Mouse (Mus musculus) lung, postnatal 0 days (tissue): Measurements from ENCODE around the gene Pigyl. TPM values are rescaled to one million over a fixed set of nuclear protein-coding genes. Genes with fewer than 3 reads are reported as not detected.
A peak's percentile ranks its signal among the peaks of the same experiment; 100 is the strongest.

Experiments
- ATAC-seq: fragments of 200-750 bp; cut with Nextera tagmentation; 2 replicates; pipeline ENCODE4 v1.8.0; 2017; ENCODE audit warnings: moderate library complexity
- DNase-seq: peaks from one replicate; pipeline ENCODE4 v3.0.0-alpha.2; 2016; ENCODE audit warnings: low spot score
- H3K27ac ChIP-seq: fragments of 300-500 bp; sonication (generic); 2 replicates; pipeline ENCODE4 v1.5.1; 2014; ENCODE audit warnings: antibody characterized with exemption, mild to moderate bottlenecking, low read length, mixed read lengths
- H3K27me3 ChIP-seq: fragments of 300-500 bp; sonication (generic); replicated peaks from 2 replicates; pipeline ENCODE4 v1.6.1; 2014; ENCODE audit warnings: low read length, mixed read lengths; ENCODE audit not compliant: insufficient read depth
- H3K36me3 ChIP-seq: fragments of 300-500 bp; sonication (generic); 2 replicates; pipeline ENCODE4 v1.6.1; 2014; ENCODE audit warnings: low read length, mixed read lengths; ENCODE audit not compliant: insufficient read depth
- H3K4me1 ChIP-seq: fragments of 300-500 bp; sonication (generic); 2 replicates; pipeline ENCODE4 v1.6.1; 2014; ENCODE audit warnings: antibody characterized with exemption, low read depth, low read length, mixed read lengths; ENCODE audit not compliant: insufficient read depth
- H3K4me2 ChIP-seq: fragments of 300-500 bp; sonication (generic); replicated peaks from 2 replicates; pipeline ENCODE4 v1.6.1; 2014; ENCODE audit warnings: low read depth, mild to moderate bottlenecking, low read length, moderate library complexity, mixed read lengths
- H3K4me3 ChIP-seq: fragments of 300-500 bp; sonication (generic); 2 replicates; pipeline ENCODE4 v1.5.1; 2014; ENCODE audit warnings: low read depth, low read length
- H3K9ac ChIP-seq: fragments of 300-500 bp; sonication (generic); replicated peaks from 2 replicates; pipeline ENCODE4 v1.6.1; 2014; ENCODE audit warnings: low read depth, mild to moderate bottlenecking
- H3K9me3 ChIP-seq: fragments of 300-500 bp; sonication (generic); 2 replicates; pipeline ENCODE4 v1.6.1; 2016; ENCODE audit warnings: low read length, mixed read lengths
- CTCF ChIP-seq: IDR thresholded peaks from 2 replicates; pipeline ENCODE4 v1.5.1; 2016; ENCODE audit warnings: antibody characterized with exemption, mild to moderate bottlenecking
- EP300 ChIP-seq: IDR thresholded peaks from 2 replicates; pipeline ENCODE4 v1.6.1; 2016; ENCODE audit warnings: antibody characterized with exemption, mild to moderate bottlenecking, control low read depth
- WGBS: fragments of 180-500 bp; shearing (Covaris S2); extraction: QIAGEN DNeasy Blood & Tissue Kit; methylation state at CpG from one replicate; pipeline ENCODE4 v1.1.7; 2014; 5-methylcytosine and 5-hydroxymethylcytosine counted together
- microRNA-seq: library from miRNA; unstranded; fragments of <30 nt; microRNA quantifications from one replicate; pipeline ENCODE4, GENCODE M21; 2016
- polyA plus RNA-seq: library from polyadenylated mRNA; unstranded; fragments of >200 nt; fragmentation: Nextera tagmentation; extraction: Ambion mirVana; gene quantifications from 2 replicates; pipeline ENCODE4 v1.2.1, GENCODE M21; 2015

Gene Pigyl
- polyA plus RNA-seq, 1 experiment from 2014 or later = 112 TPM

DNA sequence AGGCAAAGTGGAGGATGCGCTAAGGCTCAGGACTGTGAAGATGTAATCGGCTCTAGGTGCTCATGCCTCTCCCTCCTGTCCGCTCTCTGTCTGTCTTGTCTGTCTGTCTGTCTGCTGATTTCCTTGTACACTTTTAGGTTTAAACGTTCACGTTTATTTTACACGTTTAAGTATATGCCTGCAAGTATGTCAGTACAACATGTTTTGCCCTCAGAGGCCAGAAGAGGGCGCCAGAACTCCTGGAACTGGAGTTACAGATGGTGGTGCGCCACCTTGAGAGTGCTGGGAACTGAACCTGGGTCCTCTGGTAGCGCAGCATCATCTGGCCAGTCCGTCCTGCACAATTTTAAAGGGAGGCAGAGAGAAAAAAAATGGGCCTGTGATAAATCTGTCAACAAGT, 10.0 kb downstream of the Pigyl start:
- H3K9ac ChIP-seq = no peak overlapping the region
- no peak overlapping the region for H3K27ac ChIP-seq
- no peaks in the 10 kb centered on the region for H3K27me3 ChIP-seq
- H3K4me1 ChIP-seq = no peaks in the 10 kb centered on the region
- H3K4me2 ChIP-seq = no peak overlapping the region
- DNase-seq (no peak), ATAC-seq (no peak)
- no peak overlapping the region for H3K4me3 ChIP-seq
- H3K36me3 ChIP-seq = no peaks in the 10 kb centered on the region
- H3K9me3 ChIP-seq = no peaks in the 10 kb centered on the region
- WGBS = 91% methylated on average over 10 of the region's 10 CpGs
- TF ChIP-seq EP300 (no peak), CTCF (peak; percentile 21; the same call in 1 of the 2 replicates)

DNA sequence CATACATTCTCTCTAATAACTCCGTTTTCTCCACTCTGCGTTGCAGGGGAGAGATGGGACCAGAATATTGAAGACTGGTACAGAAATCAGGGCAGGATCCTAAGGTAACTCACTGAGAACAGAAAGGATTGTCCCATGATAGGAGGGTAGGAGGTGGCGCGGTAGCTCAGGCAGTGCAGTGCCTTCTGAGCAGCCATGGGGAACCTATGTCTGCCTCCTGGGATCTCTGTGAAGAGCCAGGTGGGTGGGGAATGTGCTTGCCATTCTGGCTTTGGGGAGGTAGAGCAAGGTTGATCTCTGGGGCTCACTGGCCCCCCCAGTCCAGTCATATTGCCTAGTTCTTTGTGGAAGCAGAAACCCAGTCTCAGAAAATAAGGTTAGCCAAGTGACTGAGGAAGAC, 11.1 kb downstream of the Pigyl start:
- H3K4me1 ChIP-seq = no peaks in the 10 kb centered on the region
- no peaks in the 10 kb centered on the region for H3K9me3 ChIP-seq
- no peak for DNase-seq
- no peaks in the 10 kb centered on the region for H3K36me3 ChIP-seq
- TF ChIP-seq CTCF (no peak), EP300 (no peak)
- WGBS = 94% methylated on average over 4 of the region's 4 CpGs
- H3K9ac ChIP-seq = no peak overlapping the region
- no peak for ATAC-seq
- no peak overlapping the region for H3K4me2 ChIP-seq
- H3K27me3 ChIP-seq = no peaks in the 10 kb centered on the region
- no peak overlapping the region for H3K27ac ChIP-seq
- H3K4me3 ChIP-seq = no peak overlapping the region

DNA sequence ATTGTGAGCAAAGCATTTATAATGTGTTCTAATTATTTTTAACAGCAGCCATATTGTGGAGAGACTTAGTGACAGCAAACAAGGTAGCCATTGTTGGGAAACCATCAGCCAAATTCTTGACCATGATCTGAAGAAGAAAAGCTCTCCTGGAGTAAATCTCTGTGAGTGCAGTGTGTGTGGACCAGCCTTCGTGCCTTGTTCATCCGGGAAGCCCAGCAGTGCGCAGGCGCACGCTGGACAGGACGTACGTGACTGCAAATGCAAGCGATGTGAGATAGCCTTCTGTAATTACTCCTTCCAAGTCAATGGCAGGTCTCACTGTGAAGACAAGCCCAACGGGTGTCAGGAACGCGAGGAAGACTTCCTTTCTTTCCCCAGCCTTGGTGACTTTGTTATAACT, 12.7 kb downstream of the Pigyl start:
- H3K4me1 ChIP-seq = no peaks in the 10 kb centered on the region
- DNase-seq (peak; percentile 2), ATAC-seq (no peak)
- H3K9me3 ChIP-seq = no peaks in the 10 kb centered on the region
- no peak overlapping the region for H3K4me2 ChIP-seq
- H3K4me3 ChIP-seq = no peak overlapping the region
- H3K36me3 ChIP-seq = no peaks in the 10 kb centered on the region
- H3K27me3 ChIP-seq = no peaks in the 10 kb centered on the region
- TF ChIP-seq CTCF = no peak
- no peak for TF ChIP-seq EP300
- H3K9ac ChIP-seq = no peak overlapping the region
- 89% methylated on average over 11 of the region's 11 CpGs for WGBS
- no peak overlapping the region for H3K27ac ChIP-seq

DNA sequence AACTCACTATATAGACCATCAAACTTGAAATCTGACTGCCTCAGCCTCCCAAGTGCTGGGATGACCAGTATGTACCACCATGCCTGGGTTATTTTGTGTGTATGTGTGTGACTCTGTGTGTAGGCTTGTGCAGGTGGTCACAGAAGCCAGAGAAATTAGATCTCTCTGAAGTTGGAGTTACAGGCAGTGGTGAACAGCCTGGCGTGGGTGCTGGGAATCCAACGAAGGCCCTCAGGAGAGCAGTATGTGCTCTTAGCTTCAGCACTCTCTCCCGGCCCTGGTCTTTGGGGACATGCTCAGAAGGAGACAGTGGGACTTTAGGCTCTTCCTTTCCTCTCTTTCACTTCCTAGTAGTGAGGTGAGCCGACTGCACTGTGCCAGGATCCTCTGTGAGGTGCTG, 15.7 kb downstream of the Pigyl start:
- no peak for TF ChIP-seq CTCF
- no peak for TF ChIP-seq EP300
- WGBS = 84% methylated on average over 4 of the region's 4 CpGs
- no peak for DNase-seq
- Histone ChIP-seq H3K4me2 (no peak overlapping the region), H3K4me1 (no peaks in the 10 kb centered on the region), H3K9ac (no peak overlapping the region), H3K4me3 (no peak overlapping the region), H3K27me3 (no peaks in the 10 kb centered on the region), H3K27ac (no peak overlapping the region), H3K9me3 (no peaks in the 10 kb centered on the region), H3K36me3 (no peaks in the 10 kb centered on the region)
- no peak for ATAC-seq

DNA sequence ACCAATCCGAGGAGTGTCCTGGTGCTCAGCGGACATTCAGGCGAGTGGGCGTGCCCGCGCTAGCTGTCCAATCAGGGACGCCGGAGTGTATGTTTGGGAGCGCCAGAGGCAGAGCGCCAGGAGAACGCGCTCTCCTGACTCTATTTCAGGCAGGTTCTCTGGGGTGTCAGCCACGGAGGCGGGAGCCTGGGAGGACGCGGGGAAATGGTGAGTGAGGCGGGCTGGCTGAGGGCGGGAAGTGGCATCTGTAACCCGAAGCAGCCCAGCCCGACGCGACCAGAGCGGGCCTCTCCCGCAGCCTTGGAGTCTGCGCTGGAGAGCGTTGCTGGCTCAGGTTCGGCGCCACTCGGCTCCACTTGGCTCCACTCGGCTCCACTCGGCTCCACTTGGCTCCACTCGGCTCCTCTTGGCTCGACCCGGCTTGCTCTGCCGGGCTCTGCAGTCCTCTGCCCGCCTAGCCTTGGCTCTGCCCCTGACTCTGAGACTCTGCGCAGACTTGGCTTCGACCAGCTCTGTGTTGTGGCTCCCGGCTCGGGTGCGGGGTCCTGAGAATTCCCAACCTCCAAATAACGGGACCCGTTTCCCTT, 31.5 kb downstream of the Pigyl start, which contains the start of gene Zfp872:
Zfp872 (plus strand) TSS at position 66 of the 587 bp plus-strand sequence.
- DNase-seq = peak; percentile 53
- peak; percentile 95 for ATAC-seq

DNA sequence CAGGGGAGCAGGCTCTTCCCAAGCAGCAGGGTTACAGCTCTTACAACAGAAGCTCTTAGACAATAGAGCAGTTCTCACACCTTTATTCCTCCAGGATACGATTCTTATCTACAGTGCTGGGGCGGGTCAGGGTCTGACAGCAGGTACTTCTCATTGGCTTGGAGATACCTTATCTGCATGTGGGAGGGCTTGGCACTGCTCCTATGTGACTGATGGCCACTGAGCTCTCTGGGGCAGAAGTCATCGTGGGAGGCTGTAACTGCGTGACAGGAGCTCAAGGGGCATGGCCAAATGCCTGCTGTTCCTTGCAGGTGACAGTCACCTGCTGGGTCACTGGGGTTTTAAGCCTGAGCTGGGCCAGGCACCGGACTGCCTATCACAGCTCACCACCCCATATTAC, 39.8 kb downstream of the Pigyl start:
- DNase-seq = peak; percentile 11
- no peak overlapping the region for H3K9ac ChIP-seq
- no peak overlapping the region for H3K27ac ChIP-seq
- peak; percentile 55 for ATAC-seq
- WGBS = 24% methylated on average over 5 of the region's 5 CpGs
- H3K4me2 ChIP-seq = no peak overlapping the region
- H3K27me3 ChIP-seq = no peaks in the 10 kb centered on the region
- no peaks in the 10 kb centered on the region for H3K36me3 ChIP-seq
- TF ChIP-seq EP300 = no peak
- no peak overlapping the region for H3K4me3 ChIP-seq
- H3K9me3 ChIP-seq = peaks cover 8% of the 10 kb centered on the region
- H3K4me1 ChIP-seq = no peaks in the 10 kb centered on the region

More for the DNA sequence above, 31.5 kb downstream of the Pigyl start, which contains the start of gene Zfp872:
- Histone ChIP-seq H3K9me3 (no peaks in the 10 kb centered on the region), H3K9ac (0 out of 2 replicates have a peak within 1 kb of the TSS, but pooled peaks have one; percentile 23), H3K36me3 (no peaks in the 10 kb centered on the region), H3K4me2 (peak within 1 kb of the TSS; percentile 54), H3K4me1 (no peaks in the 10 kb centered on the region), H3K27ac (no peak within 1 kb of the TSS), H3K4me3 (peak within 1 kb of the TSS; percentile 23), H3K27me3 (no peaks in the 10 kb centered on the region)
- TF ChIP-seq EP300 (no peak), CTCF (no peak)
- 18% methylated on average over 41 of the region's 43 CpGs for WGBS

Small RNA genes within 50 kb of the gene (microRNA-seq; reads per million reads assigned to microRNA genes)
- gene Mir7084 = not detected

Other genes starting within 250 kb of the Pigyl start
- 28.4 and 31.0 TPM in 2 replicates for gene Rab3d, start 238.7 kb upstream of the Pigyl start, polyA plus RNA-seq
- gene Ccdc159, start 229.4 kb upstream of the Pigyl start, polyA plus RNA-seq = 1.2 and 1.4 TPM in 2 replicates
- gene Tmem205, start 229.3 kb upstream of the Pigyl start, polyA plus RNA-seq = 106 and 107 TPM in 2 replicates
- 2.2 and 3.3 TPM in 2 replicates for gene Plppr2, start 219.8 kb upstream of the Pigyl start, polyA plus RNA-seq
- 5.7 and 5.8 TPM in 2 replicates for gene Swsap1, start 201.1 kb upstream of the Pigyl start, polyA plus RNA-seq
- 5.7 and 7.4 TPM in 2 replicates for gene Epor, start 193.3 kb upstream of the Pigyl start, polyA plus RNA-seq
- gene Rgl3, start 167.4 kb upstream of the Pigyl start, polyA plus RNA-seq = 6.0 and 6.4 TPM in 2 replicates
- gene Ccdc151, start 154.2 kb upstream of the Pigyl start, polyA plus RNA-seq = 5.3 and 6.0 TPM in 2 replicates
- 51.9 and 56.1 TPM in 2 replicates for gene Prkcsh, start 154.0 kb upstream of the Pigyl start, polyA plus RNA-seq
- 0.04 TPM in 1 of 2 replicates, not detected in the other for gene Elavl3, start 104.8 kb upstream of the Pigyl start, polyA plus RNA-seq
- gene Gm49318, start 85.6 kb upstream of the Pigyl start, polyA plus RNA-seq = not detected in 2 replicates
- 8.8 and 8.9 TPM in 2 replicates for gene Zfp653, start 85.5 kb upstream of the Pigyl start, polyA plus RNA-seq
- 21.3 and 21.9 TPM in 2 replicates for gene Ecsit, start 71.4 kb upstream of the Pigyl start, polyA plus RNA-seq
- 43.7 and 64.8 TPM in 2 replicates for gene Cnn1, start 57.6 kb upstream of the Pigyl start, polyA plus RNA-seq
- gene Elof1, start 39.7 kb upstream of the Pigyl start, polyA plus RNA-seq = 188 and 191 TPM in 2 replicates
- 8.9 and 9.1 TPM in 2 replicates for gene Acp5, start 21.1 kb upstream of the Pigyl start, polyA plus RNA-seq
- gene Zfp872, start 31.2 kb downstream of the Pigyl start, polyA plus RNA-seq = 0.49 and 1.0 TPM in 2 replicates
- 17.8 and 20.0 TPM in 2 replicates for gene Zfp809, start 68.9 kb downstream of the Pigyl start, polyA plus RNA-seq
- 0.84 and 0.97 TPM in 2 replicates for gene Zfp599, start 103.0 kb downstream of the Pigyl start, polyA plus RNA-seq
- gene Zfp810, start 150.8 kb downstream of the Pigyl start, polyA plus RNA-seq = 13.6 and 15.3 TPM in 2 replicates
- 2.8 and 4.2 TPM in 2 replicates for gene Anln, start 232.3 kb downstream of the Pigyl start, polyA plus RNA-seq